Mouse (Mus musculus) kidney, postnatal 36 days (tissue): ENCODE measurements around the gene Tgfbr2.
"Not testable (repeated sequence)": the region's sequence is repeated elsewhere in the genome, so short reads cannot be mapped to it uniquely, and the experiment has no call there.

Experiments used
- DNase-seq, 2 experiments: peaks; one replicate each; pipeline ENCODE4 v3.0.0; 2021 to 2022; ENCODE audit warnings: mixed read lengths in 2 of 2

The Tgfbr2 gene

DNA sequence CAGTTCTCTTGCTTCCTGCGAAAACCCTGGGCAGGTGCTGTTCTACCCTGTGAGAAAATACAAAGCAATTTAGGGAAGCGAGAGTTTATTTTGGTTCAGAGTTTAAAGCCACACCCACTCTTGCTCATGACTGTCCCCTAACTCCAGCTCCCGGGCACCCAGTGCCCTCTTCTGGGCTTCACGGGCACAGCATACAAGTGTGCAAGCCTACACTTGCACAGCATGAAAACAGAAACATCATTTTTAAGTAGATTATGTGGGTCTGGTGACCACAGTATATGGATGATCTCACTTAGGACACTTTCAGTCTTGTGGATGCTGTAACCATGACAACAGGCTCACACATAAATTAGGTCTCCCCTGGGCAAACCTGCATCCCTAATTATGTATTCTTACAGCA is 116.0 kb downstream of the Tgfbr2 start:
- peak in 1 of 2 experiments; percentile 10 for DNase-seq

GRCm38 (mm10) chr9:116058475-116058874 is 116.7 kb downstream of the Tgfbr2 start:
- DNase-seq: no peak

- DNase-seq: no peak
These were observed 121.2 kb downstream of the Tgfbr2 start for GRCm38 (mm10) chr9:116053976-116054375.

DNA sequence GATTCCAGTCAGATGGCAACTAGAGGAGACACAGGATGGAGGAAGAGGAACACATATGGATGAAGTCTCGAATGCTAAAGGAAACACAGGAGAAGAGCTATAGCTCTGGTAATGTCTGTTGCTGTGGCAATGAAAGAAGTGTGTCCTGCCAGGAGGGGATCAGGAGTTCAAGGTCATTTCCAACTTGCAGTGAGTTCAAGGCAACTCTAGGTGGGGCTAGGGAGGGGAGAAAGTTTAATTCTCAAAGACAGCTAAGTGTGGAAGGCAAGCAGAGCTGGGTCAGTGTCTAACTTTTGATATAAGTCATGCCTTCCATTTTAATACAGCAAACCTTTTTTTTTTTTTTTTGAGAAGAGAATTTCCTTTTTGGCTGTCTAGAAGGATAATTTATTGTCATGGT is 125.2 kb downstream of the Tgfbr2 start:
- no peak for DNase-seq

GRCm38 (mm10) chr9:116041787-116042186 is 133.4 kb downstream of the Tgfbr2 start:
- DNase-seq: peak; percentile 63 to 91

- no peak for DNase-seq
These were observed 133.8 kb downstream of the Tgfbr2 start for GRCm38 (mm10) chr9:116041369-116041768.

DNA sequence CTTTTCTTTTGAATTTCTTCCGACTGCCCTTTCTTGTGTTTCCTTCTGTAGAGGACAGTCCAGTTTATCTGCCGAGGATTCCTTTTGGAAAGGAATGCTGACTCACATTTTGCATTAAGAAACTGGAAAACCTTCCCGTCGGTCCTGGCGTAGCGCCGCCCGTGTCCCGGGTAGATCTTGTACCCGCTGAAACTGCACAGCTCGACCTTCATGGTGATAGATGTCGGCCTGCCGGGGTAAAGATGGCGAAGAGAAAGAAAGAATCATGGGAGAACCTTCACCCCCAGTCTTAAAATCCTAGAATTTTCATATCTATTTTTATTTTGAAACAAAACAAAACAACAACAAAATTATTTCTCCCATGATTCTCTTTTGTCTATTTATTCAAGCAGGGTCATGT is 134.3 kb downstream of the Tgfbr2 start:
- DNase-seq: not testable (repeated sequence)

GRCm38 (mm10) chr9:116039981-116040380 is 135.2 kb downstream of the Tgfbr2 start:
- no peak for DNase-seq

DNA sequence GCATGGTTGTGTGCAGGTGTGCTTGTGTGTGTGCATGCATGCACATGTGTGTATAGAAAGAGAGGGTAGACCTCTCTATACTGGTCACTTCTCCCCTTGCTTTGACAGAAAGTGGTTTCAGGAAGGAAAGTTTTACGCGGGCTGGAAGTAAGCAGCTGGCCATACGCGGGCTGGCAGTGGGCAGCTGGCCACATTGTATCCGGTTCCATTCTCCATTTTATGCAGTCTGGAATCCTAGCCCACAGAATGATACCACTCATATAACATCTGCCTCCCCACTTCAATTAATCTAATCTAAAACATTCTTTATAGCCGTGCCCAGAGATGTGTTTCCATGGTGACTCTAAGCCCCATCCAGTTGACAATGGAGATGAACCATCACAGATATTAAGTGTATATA is 136.9 kb downstream of the Tgfbr2 start:
- DNase-seq: no peak
